Mouse (Mus musculus) liver, embryonic 14.5 days (tissue): ENCODE measurements around the gene Hcn3.

Experiments used
- CTCF ChIP-seq: IDR thresholded peaks from 2 replicates; pipeline ENCODE4 v1.5.1; 2016; ENCODE audit warnings: antibody characterized with exemption, low read depth, control low read depth
- EP300 ChIP-seq: IDR thresholded peaks from 2 replicates; pipeline ENCODE4 v1.6.1; 2016; ENCODE audit warnings: antibody characterized with exemption, low read depth

- TF ChIP-seq CTCF (no peak), EP300 (no peak)
Observed at GRCm38 (mm10) chr3:89124241-89124640, 35.8 kb downstream of the Hcn3 start.
